Mouse (Mus musculus) CD4-positive, CD25-positive, alpha-beta regulatory T cell, adult 4 months (primary cell): ENCODE measurements around the gene St3gal2. TPM values are rescaled to one million over a fixed set of nuclear protein-coding genes. Genes with fewer than 3 reads are reported as not detected.
"Not testable (repeated sequence)": the region's sequence is repeated elsewhere in the genome, so short reads cannot be mapped to it uniquely, and the experiment has no call there.

Experiments
- ATAC-seq: one replicate; pipeline ENCODE4 v1.8.0; 2017
- polyA plus RNA-seq, 2 experiments: library from polyadenylated mRNA; unstranded; fragments of 100-300 nt; shearing (Covaris generic); gene quantifications; one replicate each; pipeline ENCODE4 v1.2.1; 2017

St3gal2 gene
- polyA plus RNA-seq = 10 to 100 TPM in 1 of 2 experiments, 1 to 10 TPM in 1; 7.5 to 12.4 TPM

GRCm38 (mm10) chr8:110919341-110920031 lies at the start of gene St3gal2:
Gene St3gal2 (plus strand): TSS chr8:110919922.
- peak; percentile 98 for ATAC-seq

GRCm38 (mm10) chr8:110870501-110870900 lies 49.2 kb upstream of the St3gal2 start:
- ATAC-seq = no peak

GRCm38 (mm10) chr8:110877862-110878261 lies 41.9 kb upstream of the St3gal2 start:
- no peak for ATAC-seq

GRCm38 (mm10) chr8:110881741-110882310 lies 37.9 kb upstream of the St3gal2 start:
- ATAC-seq = no peak

GRCm38 (mm10) chr8:110883824-110884223 lies 35.9 kb upstream of the St3gal2 start:
- no peak for ATAC-seq

GRCm38 (mm10) chr8:110886634-110887033 lies 33.1 kb upstream of the St3gal2 start:
- ATAC-seq = no peak

GRCm38 (mm10) chr8:110887551-110887950 lies 32.2 kb upstream of the St3gal2 start:
- ATAC-seq = no peak

GRCm38 (mm10) chr8:110888441-110888840 lies 31.3 kb upstream of the St3gal2 start:
- no peak for ATAC-seq

- no peak for ATAC-seq
Observed at GRCm38 (mm10) chr8:110888860-110889259, 30.9 kb upstream of the St3gal2 start.

- no peak for ATAC-seq
Observed at GRCm38 (mm10) chr8:110889904-110890470, 29.7 kb upstream of the St3gal2 start.

- ATAC-seq = no peak
Observed at GRCm38 (mm10) chr8:110892040-110892439, 27.7 kb upstream of the St3gal2 start.

- ATAC-seq = no peak
Observed at GRCm38 (mm10) chr8:110892913-110893312, 26.8 kb upstream of the St3gal2 start.

- no peak for ATAC-seq
Observed at GRCm38 (mm10) chr8:110894851-110895250, 24.9 kb upstream of the St3gal2 start.

GRCm38 (mm10) chr8:110895254-110895653 lies 24.5 kb upstream of the St3gal2 start:
- ATAC-seq = no peak

GRCm38 (mm10) chr8:110895812-110896211 lies 23.9 kb upstream of the St3gal2 start:
- no peak for ATAC-seq

- no peak for ATAC-seq
Observed at GRCm38 (mm10) chr8:110897495-110897894, 22.2 kb upstream of the St3gal2 start.

GRCm38 (mm10) chr8:110901056-110901455 lies 18.7 kb upstream of the St3gal2 start:
- no peak for ATAC-seq

GRCm38 (mm10) chr8:110901839-110902578 lies 17.7 kb upstream of the St3gal2 start, which contains the start of gene Fuk:
Gene Fuk (minus strand): TSS chr8:110902488.
- ATAC-seq = peak; percentile 100

GRCm38 (mm10) chr8:110902579-110902965 lies 17.1 kb upstream of the St3gal2 start:
- ATAC-seq = no peak

- ATAC-seq = no peak
Observed at GRCm38 (mm10) chr8:110905404-110905803, 14.3 kb upstream of the St3gal2 start.

- ATAC-seq = no peak
Observed at GRCm38 (mm10) chr8:110906682-110907081, 13.0 kb upstream of the St3gal2 start.

- ATAC-seq = not testable (repeated sequence)
Observed at GRCm38 (mm10) chr8:110909850-110910249, 9.9 kb upstream of the St3gal2 start.
